Mouse (Mus musculus): ENCODE measurements around the gene Col8a1.

DNA sequence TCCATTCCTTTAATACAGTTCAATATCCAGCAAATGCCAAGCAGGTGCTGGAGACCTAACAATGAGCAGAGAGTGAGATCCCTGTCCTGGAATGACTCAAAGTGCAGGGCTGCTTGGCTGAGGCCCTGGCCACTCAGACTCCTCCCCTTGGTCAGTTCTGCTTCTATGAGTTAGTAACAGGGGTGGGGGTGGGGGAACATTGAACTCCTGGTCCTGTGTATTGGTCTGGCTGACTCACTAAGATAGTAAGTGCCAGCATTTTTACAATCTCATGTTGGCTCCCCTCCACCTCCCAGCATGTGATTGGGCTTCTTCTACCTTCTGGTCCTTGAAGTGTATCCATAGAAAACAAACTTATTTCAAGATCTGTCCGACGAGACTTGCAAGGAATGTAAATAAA is 104.6 kb downstream of the Col8a1 start:
- no peak for TF ChIP-seq CTCF (IDR thresholded peaks at IDR 0.05; ENCODE audit: borderline replicate concordance, insufficient read depth, low read depth, low read length)
- TF ChIP-seq POLR2A (IDR thresholded peaks at IDR 0.05; ENCODE audit: borderline replicate concordance, insufficient read depth, low read length): no peak
